Mouse (Mus musculus): ENCODE results near the gene Cplx1.

The Cplx1 gene

GRCm38 (mm10) chr5:108549489-108550206, at the start of gene Cplx1:
Cplx1 (minus strand) TSS chr5:108550024.
- DNase-seq (ENCODE audit: low spot score in 2 of 2), result peak; percentile 17 to 62

GRCm38 (mm10) chr5:108581361-108581891, 31.6 kb upstream of the Cplx1 start:
- DNase-seq (ENCODE audit: low spot score in 2 of 2), result no peak

- no peak for DNase-seq (ENCODE audit: low spot score in 2 of 2)
Observed at GRCm38 (mm10) chr5:108573054-108573453, 23.2 kb upstream of the Cplx1 start.

- no peak for DNase-seq (ENCODE audit: low spot score in 2 of 2)
Observed at GRCm38 (mm10) chr5:108570991-108571390, 21.2 kb upstream of the Cplx1 start.

GRCm38 (mm10) chr5:108567104-108567503, 17.3 kb upstream of the Cplx1 start:
- no peak for DNase-seq (ENCODE audit: low spot score in 2 of 2)

GRCm38 (mm10) chr5:108566523-108566922, 16.7 kb upstream of the Cplx1 start:
- DNase-seq (ENCODE audit: low spot score in 2 of 2), result no peak

GRCm38 (mm10) chr5:108565381-108565780, 15.6 kb upstream of the Cplx1 start:
- DNase-seq (ENCODE audit: low spot score in 2 of 2), result no peak

- no peak for DNase-seq (ENCODE audit: low spot score in 2 of 2)
Observed at GRCm38 (mm10) chr5:108564346-108564745, 14.5 kb upstream of the Cplx1 start.

GRCm38 (mm10) chr5:108562483-108562882, 12.7 kb upstream of the Cplx1 start:
- DNase-seq (ENCODE audit: low spot score in 2 of 2), result no peak

- no peak for DNase-seq (ENCODE audit: low spot score in 2 of 2)
Observed at GRCm38 (mm10) chr5:108556986-108557385, 7.2 kb upstream of the Cplx1 start.

- no peak for DNase-seq (ENCODE audit: low spot score in 2 of 2)
Observed at GRCm38 (mm10) chr5:108554041-108554440, 4.2 kb upstream of the Cplx1 start.

GRCm38 (mm10) chr5:108550207-108550594, 377 bp upstream of the Cplx1 start:
- no peak for DNase-seq (ENCODE audit: low spot score in 2 of 2)

GRCm38 (mm10) chr5:108549137-108549488, 711 bp downstream of the Cplx1 start:
- DNase-seq (ENCODE audit: low spot score in 2 of 2), result no peak

GRCm38 (mm10) chr5:108547636-108548035, 2.2 kb downstream of the Cplx1 start:
- no peak for DNase-seq (ENCODE audit: low spot score in 2 of 2)

GRCm38 (mm10) chr5:108543516-108544291, 6.1 kb downstream of the Cplx1 start:
- DNase-seq (ENCODE audit: low spot score in 2 of 2), result no peak

- DNase-seq (ENCODE audit: low spot score in 2 of 2), result no peak
Observed at GRCm38 (mm10) chr5:108534188-108534587, 15.6 kb downstream of the Cplx1 start.

GRCm38 (mm10) chr5:108522597-108522996, 27.2 kb downstream of the Cplx1 start:
- no peak for DNase-seq (ENCODE audit: low spot score in 2 of 2)

- no peak for DNase-seq (ENCODE audit: low spot score in 2 of 2)
Observed at GRCm38 (mm10) chr5:108521896-108522295, 27.9 kb downstream of the Cplx1 start.

- no peak for DNase-seq (ENCODE audit: low spot score in 2 of 2)
Observed at GRCm38 (mm10) chr5:108521016-108521415, 28.8 kb downstream of the Cplx1 start.

GRCm38 (mm10) chr5:108520153-108520552, 29.7 kb downstream of the Cplx1 start:
- no peak for DNase-seq (ENCODE audit: low spot score in 2 of 2)

GRCm38 (mm10) chr5:108518951-108519350, 30.9 kb downstream of the Cplx1 start:
- DNase-seq (ENCODE audit: low spot score in 2 of 2), result no peak

GRCm38 (mm10) chr5:108518106-108518885, 31.5 kb downstream of the Cplx1 start:
- DNase-seq (ENCODE audit: low spot score in 2 of 2), result no peak

Measured in spleen, postnatal 10 days (tissue).